Mouse (Mus musculus) limb, embryonic 11.5 days (tissue): ENCODE measurements around the gene Angptl8. TPM values are rescaled to one million over a fixed set of nuclear protein-coding genes. Genes with fewer than 3 reads are reported as not detected.

Experiments
- ATAC-seq: fragments of 200-750 bp; cut with Nextera tagmentation; 2 replicates; pipeline ENCODE4 v1.8.0; 2017; ENCODE audit warnings: low read depth; ENCODE audit not compliant: insufficient number of reproducible peaks, low FRiP score, low TSS enrichment
- DNase-seq: peaks from one replicate; pipeline ENCODE4 v3.0.0-alpha.2; 2015; ENCODE audit warnings: low spot score
- H3K27ac ChIP-seq: fragments of 300-500 bp; sonication (generic); replicated peaks from 2 replicates; pipeline ENCODE4 v1.5.1; 2014; ENCODE audit warnings: low read depth, mild to moderate bottlenecking, low read length
- H3K27me3 ChIP-seq: fragments of 300-500 bp; sonication (generic); 2 replicates; pipeline ENCODE4 v1.6.1; 2014; ENCODE audit warnings: mild to moderate bottlenecking, low read length, mixed read lengths; ENCODE audit not compliant: control insufficient read depth, insufficient read depth
- H3K36me3 ChIP-seq: fragments of 300-500 bp; sonication (generic); 2 replicates; pipeline ENCODE4 v1.6.1; 2014; ENCODE audit warnings: mild to moderate bottlenecking, low read length, moderate library complexity, mixed read lengths; ENCODE audit not compliant: control insufficient read depth, insufficient read depth
- H3K4me1 ChIP-seq: fragments of 300-500 bp; sonication (generic); 2 replicates; pipeline ENCODE4 v1.6.1; 2014; ENCODE audit warnings: low read length, mixed read lengths; ENCODE audit not compliant: control insufficient read depth, insufficient read depth
- H3K4me2 ChIP-seq: fragments of 300-500 bp; sonication (generic); 2 replicates; pipeline ENCODE4 v1.6.1; 2014; ENCODE audit warnings: low read depth, mild to moderate bottlenecking, moderate library complexity; ENCODE audit not compliant: severe bottlenecking
- H3K4me3 ChIP-seq: fragments of 300-500 bp; sonication (generic); 2 replicates; pipeline ENCODE4 v1.5.1; 2014; ENCODE audit warnings: low read depth, low read length
- H3K9ac ChIP-seq: fragments of 300-500 bp; sonication (generic); 2 replicates; pipeline ENCODE4 v1.6.1; 2014; ENCODE audit warnings: mild to moderate bottlenecking, low read length
- H3K9me3 ChIP-seq: fragments of 300-500 bp; sonication (generic); 2 replicates; pipeline ENCODE4 v1.6.1; 2016; ENCODE audit warnings: low read length; ENCODE audit not compliant: control insufficient read depth
- WGBS: fragments of 180-500 bp; shearing (Covaris S2); extraction: QIAGEN DNeasy Blood & Tissue Kit; methylation state at CpG from one replicate; pipeline ENCODE4 v1.1.7; 2014; 5-methylcytosine and 5-hydroxymethylcytosine counted together
- polyA plus RNA-seq: library from polyadenylated mRNA; unstranded; fragments of >200 nt; fragmentation: Nextera tagmentation; extraction: Ambion mirVana; gene quantifications from 2 replicates; pipeline ENCODE4 v1.2.1, GENCODE M21; 2014

Gene Angptl8
- polyA plus RNA-seq, 1 experiment from 2014 or later = 0.64 TPM

GRCm38 (mm10) chr9:21818125-21818524 is 17.2 kb upstream of the Angptl8 start:
- Histone ChIP-seq H3K27ac (no peak overlapping the region), H3K4me3 (no peak overlapping the region), H3K36me3 (peaks cover 14% of the 10 kb centered on the region; the same call in 1 of the 2 replicates), H3K27me3 (no peaks in the 10 kb centered on the region), H3K4me1 (0 out of 2 replicates have a peak, but pooled peaks cover 2% of the 10 kb centered on the region), H3K4me2 (no peak overlapping the region), H3K9ac (no peak overlapping the region), H3K9me3 (no peaks in the 10 kb centered on the region)
- DNase-seq (no peak), ATAC-seq (no peak)
- WGBS = 92% methylated on average over 4 of the region's 4 CpGs

GRCm38 (mm10) chr9:21818561-21818960 is 16.7 kb upstream of the Angptl8 start:
- Histone ChIP-seq H3K9me3 (no peaks in the 10 kb centered on the region), H3K36me3 (peaks cover 14% of the 10 kb centered on the region; the same call in 1 of the 2 replicates), H3K27ac (no peak overlapping the region), H3K9ac (no peak overlapping the region), H3K27me3 (no peaks in the 10 kb centered on the region), H3K4me2 (no peak overlapping the region), H3K4me3 (no peak overlapping the region), H3K4me1 (0 out of 2 replicates have a peak, but pooled peaks cover 2% of the 10 kb centered on the region)
- WGBS = 89% methylated on average over 6 of the region's 6 CpGs
- ATAC-seq = no peak
- DNase-seq = no peak

GRCm38 (mm10) chr9:21819181-21819729 is 16.1 kb upstream of the Angptl8 start:
- peaks cover 14% of the 10 kb centered on the region; the same call in 1 of the 2 replicates for H3K36me3 ChIP-seq
- H3K4me3 ChIP-seq = no peak overlapping the region
- H3K4me2 ChIP-seq = no peak overlapping the region
- no peak overlapping the region for H3K27ac ChIP-seq
- H3K9ac ChIP-seq = no peak overlapping the region
- H3K9me3 ChIP-seq = no peaks in the 10 kb centered on the region
- ATAC-seq (no peak), DNase-seq (no peak)
- 0 out of 2 replicates have a peak, but pooled peaks cover 2% of the 10 kb centered on the region for H3K4me1 ChIP-seq
- WGBS = 99% methylated on average over 2 of the region's 2 CpGs
- no peaks in the 10 kb centered on the region for H3K27me3 ChIP-seq

DNA sequence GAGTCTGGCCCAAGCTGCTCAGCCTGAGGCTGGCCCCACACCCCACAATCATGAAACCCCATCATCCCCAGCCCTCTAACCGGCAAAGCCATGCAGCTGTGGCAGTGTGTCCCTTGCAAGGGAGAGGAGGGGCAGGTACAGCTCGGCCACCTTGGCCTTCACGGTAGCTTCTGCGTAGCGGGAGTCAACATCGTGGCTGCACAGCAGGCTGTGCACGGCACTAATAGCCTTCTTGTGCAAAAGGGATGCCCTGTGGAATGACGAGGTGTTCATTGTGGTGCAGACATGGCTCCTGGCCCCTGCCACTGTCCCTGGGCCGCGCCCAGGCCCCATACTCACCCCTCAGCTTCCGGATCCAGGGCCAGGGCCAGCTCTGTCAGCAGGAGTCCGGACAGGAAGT is 15.1 kb upstream of the Angptl8 start:
- no peak overlapping the region for H3K27ac ChIP-seq
- H3K36me3 ChIP-seq = peaks cover 14% of the 10 kb centered on the region; the same call in 1 of the 2 replicates
- ATAC-seq = no peak

DNA sequence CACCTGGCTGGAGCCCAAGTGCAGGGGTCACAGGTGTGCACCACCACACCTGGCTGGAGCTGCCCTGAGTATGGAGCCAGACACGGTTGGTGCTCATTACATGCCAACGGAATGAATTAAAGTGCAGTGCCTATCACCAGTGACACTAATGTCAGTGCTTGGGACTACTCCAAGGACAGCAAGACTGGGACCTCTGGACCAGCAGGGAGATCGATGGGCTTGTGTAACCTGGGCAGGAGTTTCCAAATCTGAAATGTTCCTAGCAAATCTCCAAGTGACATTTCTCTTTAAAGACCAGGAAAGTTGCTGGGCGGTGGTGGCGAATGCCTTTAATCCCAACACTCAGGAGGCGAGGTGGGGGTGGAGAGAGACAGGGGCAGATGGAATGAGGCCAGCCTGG is 12.6 kb upstream of the Angptl8 start:
- peaks cover 12% of the 10 kb centered on the region; the same call in 1 of the 2 replicates for H3K36me3 ChIP-seq
- WGBS = 90% methylated on average over 6 of the region's 6 CpGs
- DNase-seq (no peak), ATAC-seq (no peak)
- H3K27me3 ChIP-seq = no peaks in the 10 kb centered on the region
- H3K9ac ChIP-seq = no peak overlapping the region
- no peak overlapping the region for H3K4me2 ChIP-seq
- no peaks in the 10 kb centered on the region for H3K9me3 ChIP-seq
- H3K27ac ChIP-seq = no peak overlapping the region
- no peaks in the 10 kb centered on the region for H3K4me1 ChIP-seq
- no peak overlapping the region for H3K4me3 ChIP-seq

More for the DNA sequence above, 15.1 kb upstream of the Angptl8 start:
- Histone ChIP-seq H3K9ac (no peak overlapping the region), H3K4me1 (0 out of 2 replicates have a peak, but pooled peaks cover 2% of the 10 kb centered on the region), H3K9me3 (no peaks in the 10 kb centered on the region), H3K4me2 (no peak overlapping the region), H3K27me3 (no peaks in the 10 kb centered on the region), H3K4me3 (no peak overlapping the region)
- DNase-seq = no peak
- 86% methylated on average over 12 of the region's 12 CpGs for WGBS

- no peaks in the 10 kb centered on the region for H3K4me1 ChIP-seq
- DNase-seq = no peak
- H3K27me3 ChIP-seq = no peaks in the 10 kb centered on the region
- peaks cover 12% of the 10 kb centered on the region; the same call in 1 of the 2 replicates for H3K36me3 ChIP-seq
- H3K4me3 ChIP-seq = no peak overlapping the region
- H3K9me3 ChIP-seq = no peaks in the 10 kb centered on the region
- 54% methylated on average over 4 of the region's 4 CpGs for WGBS
- H3K9ac ChIP-seq = no peak overlapping the region
- no peak overlapping the region for H3K27ac ChIP-seq
- H3K4me2 ChIP-seq = no peak overlapping the region
- no peak for ATAC-seq
Observed at GRCm38 (mm10) chr9:21823957-21824356, 11.4 kb upstream of the Angptl8 start.

DNA sequence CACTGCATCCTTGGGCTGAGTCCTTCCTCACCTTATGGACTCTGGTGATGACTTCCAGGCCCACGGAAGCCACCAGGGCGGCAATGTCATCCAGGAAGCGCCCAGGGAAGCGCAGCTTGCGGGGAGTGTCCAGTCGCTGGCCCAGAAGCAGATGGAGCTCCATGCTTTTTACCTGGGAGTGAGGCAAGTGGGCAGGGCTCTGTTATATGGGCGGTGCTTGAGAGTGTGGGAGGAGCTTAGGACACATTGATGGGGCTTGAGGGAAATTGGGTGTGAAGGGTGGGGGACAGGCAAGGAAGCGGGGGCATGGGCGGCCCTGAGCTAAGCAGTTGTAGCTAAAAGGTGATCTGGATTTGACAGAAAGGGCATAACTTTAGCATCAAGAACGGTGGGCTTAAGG is 10.9 kb upstream of the Angptl8 start:
- 57% methylated on average over 10 of the region's 10 CpGs for WGBS
- DNase-seq (no peak), ATAC-seq (no peak)
- Histone ChIP-seq H3K9ac (no peak overlapping the region), H3K4me3 (no peak overlapping the region), H3K4me2 (no peak overlapping the region), H3K27ac (no peak overlapping the region), H3K36me3 (peaks cover 14% of the 10 kb centered on the region; the same call in 1 of the 2 replicates), H3K9me3 (no peaks in the 10 kb centered on the region), H3K27me3 (no peaks in the 10 kb centered on the region), H3K4me1 (no peaks in the 10 kb centered on the region)

GRCm38 (mm10) chr9:21829834-21830460 is 5.4 kb upstream of the Angptl8 start:
- no peaks in the 10 kb centered on the region for H3K27me3 ChIP-seq
- no peaks in the 10 kb centered on the region for H3K9me3 ChIP-seq
- H3K4me1 ChIP-seq = no peaks in the 10 kb centered on the region
- ATAC-seq = no peak
- H3K36me3 ChIP-seq = peaks cover 14% of the 10 kb centered on the region; the same call in 1 of the 2 replicates
- H3K4me2 ChIP-seq = no peak overlapping the region
- WGBS = 91% methylated on average over 14 of the region's 14 CpGs
- DNase-seq = no peak
- H3K4me3 ChIP-seq = no peak overlapping the region
- no peak overlapping the region for H3K27ac ChIP-seq
- H3K9ac ChIP-seq = no peak overlapping the region
